Mouse (Mus musculus): ENCODE measurements around the gene Syngr3. TPM values are rescaled to one million over a fixed set of nuclear protein-coding genes. Genes with fewer than 3 reads are reported as not detected.
"Not testable (repeated sequence)": the region's sequence is repeated elsewhere in the genome, so short reads cannot be mapped to it uniquely, and the experiment has no call there.

Syngr3 gene
- total RNA-seq, 2 experiments from 2014 or later, result not detected

DNA sequence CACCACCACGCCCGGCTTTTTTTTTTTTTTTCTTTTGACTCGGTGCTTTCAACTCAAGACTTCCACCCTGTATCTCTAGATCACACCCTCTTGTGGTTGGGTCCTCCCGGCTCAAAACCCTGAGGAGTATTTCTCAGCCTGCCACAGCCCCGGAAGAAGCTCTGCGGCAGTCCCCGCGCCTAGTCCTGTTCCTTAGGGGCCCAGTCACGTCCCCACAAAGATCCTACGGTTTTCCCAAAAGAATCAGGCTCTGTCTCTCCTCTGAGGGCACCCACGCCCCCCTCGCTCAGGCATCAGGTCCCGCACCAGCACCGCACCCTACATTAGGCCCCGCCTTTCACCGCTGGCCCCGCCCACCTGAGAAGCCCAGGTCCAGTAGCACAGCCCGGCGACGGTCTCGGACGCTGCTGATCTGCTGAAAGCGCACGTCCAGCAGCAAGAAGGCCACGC is 2.6 kb downstream of the Syngr3 start:
- peak; percentile 73 for ATAC-seq (replicated peaks; ENCODE audit: poor library complexity, severe bottlenecking)

DNA sequence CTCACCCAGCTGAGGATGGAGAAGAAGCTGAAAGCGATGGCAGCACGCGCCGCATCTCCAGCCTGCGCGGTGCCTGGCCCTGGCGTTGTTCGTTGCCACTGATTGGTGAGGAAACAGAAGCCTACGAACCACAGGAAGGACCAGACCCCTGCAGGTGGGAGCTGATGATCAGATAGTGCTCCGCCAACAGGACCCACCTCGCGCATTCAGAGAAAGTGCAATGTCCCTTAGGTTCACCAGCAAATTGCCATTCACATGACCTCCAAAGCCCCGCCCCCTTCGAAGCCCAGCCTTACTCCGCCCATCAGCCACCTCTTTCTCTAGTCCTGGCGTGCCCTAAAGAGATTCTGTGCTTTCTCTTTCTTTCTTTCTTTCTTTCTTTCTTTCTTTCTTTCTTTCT is 3.2 kb downstream of the Syngr3 start:
- ATAC-seq (replicated peaks; ENCODE audit: poor library complexity, severe bottlenecking), result peak; percentile 67

DNA sequence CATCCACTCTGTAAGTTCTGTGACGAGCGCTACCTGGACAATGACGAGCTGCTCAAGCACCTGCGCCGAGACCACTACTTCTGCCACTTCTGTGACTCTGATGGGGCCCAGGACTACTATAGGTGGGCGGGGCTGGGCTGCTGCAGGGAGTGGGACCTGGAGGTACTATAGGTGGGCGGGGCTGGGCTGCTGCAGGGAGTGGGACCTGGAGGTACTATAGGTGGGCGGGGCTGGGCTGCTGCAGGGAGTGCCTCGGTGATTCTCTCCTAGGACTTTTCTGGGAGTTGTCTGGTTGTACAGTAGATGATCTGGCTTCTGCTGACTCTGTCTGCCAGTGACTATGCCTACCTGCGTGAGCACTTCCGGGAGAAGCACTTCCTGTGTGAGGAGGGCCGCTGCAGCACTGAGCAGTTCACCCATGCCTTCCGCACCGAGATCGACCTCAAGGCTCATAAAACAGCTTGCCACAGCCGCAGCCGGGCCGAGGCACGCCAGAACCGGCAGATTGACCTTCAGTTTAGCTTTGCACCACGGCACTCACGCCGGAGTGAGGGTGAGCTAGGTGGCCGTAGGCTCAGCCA is 12.2 kb downstream of the Syngr3 start:
- ATAC-seq (replicated peaks; ENCODE audit: poor library complexity, severe bottlenecking), result no peak

DNA sequence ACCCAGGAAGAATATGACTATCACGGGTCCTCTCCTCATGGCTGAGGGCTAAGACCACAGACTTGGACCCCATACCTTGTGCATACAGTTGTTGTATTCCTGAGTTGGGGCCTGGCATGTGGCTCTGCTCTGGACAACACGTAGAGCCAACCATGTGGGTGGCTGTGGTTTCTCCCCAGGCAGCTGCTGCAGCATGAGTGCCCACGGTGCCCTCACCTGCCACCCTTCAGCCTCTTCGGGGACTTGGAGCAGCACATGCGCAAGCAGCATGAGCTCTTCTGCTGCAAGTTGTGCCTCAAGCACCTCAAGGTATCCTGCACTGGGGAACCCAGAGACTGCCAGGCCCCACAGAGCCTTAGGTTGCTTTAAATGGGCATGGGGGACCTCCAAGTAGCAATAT is 12.9 kb downstream of the Syngr3 start:
- no peak for ATAC-seq (replicated peaks; ENCODE audit: poor library complexity, severe bottlenecking)

DNA sequence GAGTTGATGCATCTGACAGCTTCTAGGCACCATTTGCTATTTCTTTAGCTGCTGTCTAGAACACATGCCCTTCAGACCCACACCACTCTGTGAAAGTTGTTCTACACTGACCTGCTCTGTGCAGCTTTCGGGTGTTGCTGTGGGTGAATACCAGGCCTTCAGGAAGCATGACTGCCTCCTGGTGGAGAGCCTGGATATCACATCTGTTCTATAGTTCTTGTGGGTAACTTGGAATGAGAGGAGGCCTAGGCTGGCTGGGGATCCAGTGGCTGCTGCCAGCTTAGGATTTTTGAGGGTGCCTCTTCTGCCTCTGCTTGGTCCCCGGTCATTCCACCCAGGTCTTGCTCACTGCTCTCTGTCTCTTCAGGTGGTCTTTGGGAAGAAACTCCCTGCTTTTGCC is 13.6 kb downstream of the Syngr3 start:
- peak; percentile 52 for ATAC-seq (replicated peaks; ENCODE audit: poor library complexity, severe bottlenecking)

DNA sequence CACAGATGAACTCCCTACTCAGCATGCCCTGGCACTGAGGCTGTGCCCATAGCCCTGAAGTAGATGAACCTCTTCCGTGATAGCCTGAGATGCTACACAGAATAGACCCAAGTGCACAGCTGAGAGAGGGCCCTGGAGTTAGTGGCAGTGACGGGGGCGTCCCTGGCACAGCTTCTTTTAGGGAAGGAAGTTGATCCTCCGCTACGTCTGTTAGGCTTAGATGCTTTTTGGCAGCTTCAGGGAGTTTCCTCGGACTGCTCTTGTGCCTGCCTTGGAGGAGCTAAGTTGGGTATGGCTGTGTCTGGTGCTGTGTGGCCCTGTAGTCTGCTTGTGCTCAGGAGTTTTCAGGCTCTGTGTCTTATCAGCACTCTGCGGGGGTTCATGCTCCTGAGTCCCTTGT is 15.5 kb downstream of the Syngr3 start:
- ATAC-seq (replicated peaks; ENCODE audit: poor library complexity, severe bottlenecking), result 0 out of 2 replicates have a peak, but pooled peaks have one; percentile 12

DNA sequence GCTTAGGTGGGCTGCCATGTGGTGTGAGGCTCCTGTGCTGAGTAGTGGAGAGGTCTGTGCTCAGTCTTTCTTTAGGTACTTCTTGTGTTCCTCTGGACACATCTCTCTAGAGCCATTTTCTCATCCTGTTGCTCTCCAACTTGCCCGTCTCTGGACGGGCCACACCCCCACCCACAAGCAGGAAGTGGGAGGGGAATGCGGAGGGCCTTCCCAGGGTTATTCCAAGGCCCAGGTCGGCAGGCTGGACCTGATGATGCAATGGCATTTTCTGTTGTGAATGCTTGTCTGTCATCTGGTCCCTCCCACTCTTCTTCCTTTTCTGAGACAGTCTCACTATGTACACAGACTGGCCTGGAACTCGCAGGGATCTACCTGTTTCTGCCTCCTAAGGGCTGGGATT is 17.6 kb downstream of the Syngr3 start:
- ATAC-seq (replicated peaks; ENCODE audit: poor library complexity, severe bottlenecking), result peak; percentile 41

DNA sequence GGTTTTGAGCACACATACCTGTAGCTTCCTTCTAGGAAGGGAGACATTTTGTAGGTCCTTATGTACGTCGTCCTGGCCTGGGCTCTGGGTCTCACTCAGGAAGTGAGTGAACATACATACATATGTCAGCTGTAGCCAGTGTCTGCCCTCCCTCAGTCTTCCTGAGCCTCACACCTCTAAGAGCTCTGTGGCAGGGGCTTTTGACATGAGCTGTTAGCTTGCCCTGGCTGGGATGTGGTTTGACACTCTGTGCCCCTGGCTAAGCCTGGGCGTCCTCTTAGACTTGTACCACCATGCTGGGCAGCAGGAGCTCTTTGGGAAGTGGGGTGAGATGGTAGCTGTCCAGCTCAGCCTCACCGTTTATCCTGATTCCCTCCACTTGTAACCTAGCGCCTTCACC is 18.4 kb downstream of the Syngr3 start:
- ATAC-seq (replicated peaks; ENCODE audit: poor library complexity, severe bottlenecking), result no peak

DNA sequence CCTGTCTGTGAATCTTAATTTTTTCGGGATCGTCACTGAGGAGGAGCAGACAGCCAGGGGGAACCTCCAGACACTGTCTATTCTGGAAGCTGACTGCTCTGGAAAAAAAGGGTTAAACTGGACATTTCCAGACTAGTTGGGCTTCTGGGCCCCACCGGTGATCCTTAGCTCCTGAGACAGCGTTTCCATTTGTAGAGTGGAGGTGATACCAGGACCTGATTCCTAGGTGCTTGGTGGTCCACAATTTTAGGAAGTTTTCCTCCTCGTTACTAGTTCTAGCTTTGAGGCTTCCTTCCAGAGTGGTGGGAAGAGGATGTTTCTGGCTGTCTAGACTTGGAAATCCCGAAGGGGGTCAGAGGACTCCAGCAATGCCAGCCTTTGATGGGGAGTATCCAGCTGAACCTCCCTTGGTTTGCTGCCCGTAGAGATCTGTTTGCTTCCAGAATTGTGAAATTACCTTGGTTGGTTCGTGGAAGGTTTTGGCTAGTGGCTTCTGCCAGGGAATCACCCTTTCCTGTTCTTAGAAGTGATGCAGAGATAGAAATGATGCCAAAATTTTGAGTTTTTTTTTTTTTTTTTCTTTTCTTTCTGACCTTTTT is 19.4 kb downstream of the Syngr3 start:
- no peak for ATAC-seq (replicated peaks; ENCODE audit: poor library complexity, severe bottlenecking)

DNA sequence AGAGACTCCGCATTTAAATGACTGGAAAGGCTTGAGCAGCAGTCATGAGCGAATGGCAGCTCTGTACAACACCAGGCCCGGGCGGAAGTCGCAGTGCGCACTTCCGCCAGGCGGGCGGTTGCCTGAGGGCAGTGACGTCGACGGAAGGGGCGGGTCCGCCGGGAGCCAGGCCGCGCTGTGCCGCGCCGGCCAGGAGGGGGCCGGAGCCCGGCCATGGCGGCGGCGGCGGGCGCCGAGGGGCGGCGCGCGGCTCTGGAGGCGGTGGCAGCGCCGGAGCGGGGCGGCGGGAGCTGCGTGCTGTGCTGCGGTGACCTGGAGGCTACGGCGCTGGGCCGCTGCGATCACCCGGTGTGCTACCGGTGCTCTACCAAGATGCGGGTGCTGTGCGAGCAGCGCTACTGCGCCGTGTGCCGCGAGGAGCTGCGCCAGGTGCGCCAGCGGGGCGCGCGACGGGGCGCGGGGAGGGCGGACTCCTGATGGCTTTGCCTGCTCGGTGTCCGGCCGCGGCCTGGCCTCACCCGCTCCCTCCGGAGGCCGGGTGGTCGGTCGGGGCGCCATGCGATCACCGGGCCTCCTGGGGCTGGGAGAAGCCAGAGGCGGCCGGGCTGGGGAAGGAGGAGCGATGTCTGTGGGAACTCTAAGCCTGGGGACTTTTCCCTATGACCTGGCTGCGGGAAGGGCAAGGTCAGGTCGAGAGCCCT is 20.1 kb downstream of the Syngr3 start, which contains the start of gene Zfp598:
Zfp598 (plus strand) TSS at position 143 of the 701 bp plus-strand sequence.
- ATAC-seq (replicated peaks; ENCODE audit: poor library complexity, severe bottlenecking), result peak; percentile 90

DNA sequence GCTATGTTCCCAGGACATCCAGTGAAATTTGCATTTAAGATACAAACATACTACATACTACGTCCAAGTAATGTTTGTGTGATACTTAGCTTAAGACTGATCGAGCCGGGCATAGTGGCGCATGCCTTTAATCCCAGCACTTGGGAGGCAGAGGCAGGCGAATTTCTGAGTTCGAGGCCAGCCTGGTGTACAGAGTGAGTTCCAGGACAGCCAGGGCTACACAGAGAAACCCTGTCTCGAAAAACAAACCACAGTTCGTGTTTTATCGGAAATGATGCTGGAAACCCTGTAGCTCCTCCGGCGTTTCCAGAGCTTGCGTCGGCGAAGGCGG is 20.6 kb downstream of the Syngr3 start:
- ATAC-seq (replicated peaks; ENCODE audit: poor library complexity, severe bottlenecking), result not testable (repeated sequence)

DNA sequence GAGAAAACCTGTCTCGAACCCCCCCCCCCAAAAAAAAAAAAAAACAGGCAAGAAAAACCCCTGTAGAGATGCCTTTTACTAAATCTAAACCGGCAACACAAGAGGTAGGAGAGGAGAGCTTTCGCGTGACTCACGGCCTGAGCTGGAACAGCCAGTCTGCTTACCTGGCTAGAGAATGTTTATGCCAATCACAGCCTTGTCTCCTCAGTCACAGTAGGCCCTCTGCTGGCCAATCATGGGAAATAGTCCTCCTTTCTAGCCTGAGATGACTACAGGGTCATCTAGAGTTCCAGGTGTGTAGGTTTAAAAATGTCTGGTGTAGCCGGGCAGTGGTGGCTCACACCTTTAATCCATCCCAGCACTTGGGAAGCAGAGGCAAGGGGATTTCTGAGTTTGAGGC is 22.3 kb downstream of the Syngr3 start:
- peak; percentile 41 for ATAC-seq (replicated peaks; ENCODE audit: poor library complexity, severe bottlenecking)

DNA sequence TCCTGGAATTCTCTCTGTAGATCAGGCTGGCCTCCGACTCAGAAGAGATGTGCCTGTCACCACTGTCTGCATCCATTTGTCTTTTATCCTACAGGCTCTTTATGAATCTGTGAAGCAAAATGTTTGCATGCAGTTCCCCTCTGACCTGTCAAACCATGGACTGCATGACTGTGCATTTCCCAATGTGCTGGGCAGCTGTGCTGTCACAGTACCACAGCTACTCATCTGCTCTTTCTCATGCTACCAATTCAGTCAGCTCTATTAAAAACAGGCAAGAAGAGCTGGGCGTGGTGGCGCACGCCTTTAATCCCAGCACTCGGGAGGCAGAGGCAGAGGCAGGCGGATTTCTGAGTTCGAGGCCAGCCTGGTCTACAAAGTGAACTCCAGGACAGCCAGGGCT is 22.7 kb downstream of the Syngr3 start:
- ATAC-seq (replicated peaks; ENCODE audit: poor library complexity, severe bottlenecking), result not testable (repeated sequence)

DNA sequence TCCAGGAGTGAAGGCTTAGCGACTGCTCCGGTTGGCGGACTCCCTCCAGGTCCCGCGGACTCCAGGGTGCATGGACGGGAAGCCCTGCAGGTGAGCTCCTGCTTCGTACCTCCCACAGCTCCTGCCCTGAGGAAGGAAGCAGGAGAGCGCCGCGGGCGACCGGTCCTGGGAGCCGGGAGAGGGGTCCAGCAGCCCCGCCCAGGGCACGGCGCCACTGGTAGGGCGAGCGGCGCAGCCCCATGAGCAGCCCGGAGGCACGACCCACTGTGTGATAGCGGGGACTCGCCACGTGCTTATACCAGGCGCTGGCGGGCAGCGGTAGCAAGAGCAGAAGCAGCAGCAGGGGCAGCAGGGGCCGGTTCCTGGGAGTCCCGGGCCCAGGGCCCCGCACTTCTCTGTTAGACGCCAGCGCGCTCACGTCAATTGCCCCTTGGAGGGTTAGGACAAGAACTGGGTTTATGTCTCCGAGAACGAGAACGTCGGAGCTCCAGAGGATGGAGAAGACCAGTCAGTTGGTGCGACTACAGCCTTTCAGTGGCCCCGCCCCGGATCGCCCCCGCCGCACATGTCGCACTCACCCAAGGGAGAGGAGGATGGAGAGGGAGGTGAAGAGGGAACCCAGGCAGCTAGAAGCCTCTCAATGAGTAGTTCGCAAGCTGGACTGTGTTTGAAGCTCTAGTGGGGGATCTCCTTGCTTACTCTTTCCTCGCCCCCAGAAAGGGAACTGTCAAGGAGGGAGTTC is 31.6 kb downstream of the Syngr3 start, which contains the start of gene Npw:
Npw (minus strand) TSS at position 441 of the 742 bp plus-strand sequence.
- peak; percentile 70 for ATAC-seq (replicated peaks; ENCODE audit: poor library complexity, severe bottlenecking)

DNA sequence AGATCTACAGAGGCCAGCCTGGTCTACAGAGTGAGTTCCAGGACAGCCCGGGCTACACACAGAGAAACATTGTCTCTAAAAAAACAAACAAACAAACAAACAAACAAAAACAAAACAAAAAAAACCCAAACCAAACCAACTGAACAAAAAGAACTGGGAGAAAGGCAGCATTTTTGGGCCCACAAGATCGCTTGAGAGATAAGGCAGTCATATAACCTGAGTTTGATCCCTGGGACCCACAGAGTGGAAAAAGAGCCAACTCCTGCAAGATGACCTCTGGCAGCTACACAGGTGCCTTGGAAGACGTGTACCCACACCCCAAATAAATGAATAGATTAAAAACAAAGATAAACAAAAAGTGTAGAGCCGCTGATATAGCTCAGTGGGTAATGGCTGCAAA is 34.8 kb downstream of the Syngr3 start:
- no peak for ATAC-seq (replicated peaks; ENCODE audit: poor library complexity, severe bottlenecking)

DNA sequence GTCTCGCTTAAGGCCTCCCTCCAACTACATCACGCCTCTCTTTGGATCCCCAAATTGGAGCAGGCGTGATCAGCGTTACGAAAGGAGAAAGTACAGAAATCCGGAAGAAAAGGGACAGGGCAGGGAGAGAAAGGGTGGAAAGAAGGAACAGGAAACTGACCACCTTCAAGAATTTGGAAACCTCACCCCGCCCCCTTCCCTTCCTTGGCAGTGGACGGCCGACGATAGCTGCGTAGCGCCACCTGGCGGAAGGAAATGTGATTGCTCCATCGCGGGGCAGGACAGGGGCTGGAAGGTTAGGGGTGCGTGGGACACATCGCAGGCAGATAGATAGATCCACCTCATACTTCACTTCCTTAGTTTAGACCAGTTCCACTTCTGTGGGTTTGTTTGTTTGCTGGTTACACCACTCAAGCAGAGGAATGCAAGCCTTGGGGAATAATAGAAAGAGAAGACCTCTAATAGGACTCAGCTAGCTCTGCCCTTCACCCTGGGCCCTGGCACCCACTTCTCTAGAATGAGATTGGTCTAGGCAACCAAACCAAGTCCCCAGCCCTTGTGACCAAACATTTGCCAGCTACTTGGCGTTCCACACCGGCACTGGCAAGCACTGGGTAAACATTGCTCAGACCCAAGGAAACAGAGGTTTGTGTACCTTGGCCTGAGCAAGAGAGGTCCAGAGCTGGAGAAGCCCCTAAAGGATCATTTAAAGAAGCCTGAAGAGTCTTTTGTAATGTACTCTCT is 35.6 kb downstream of the Syngr3 start:
- ATAC-seq (replicated peaks; ENCODE audit: poor library complexity, severe bottlenecking), result peak; percentile 71

DNA sequence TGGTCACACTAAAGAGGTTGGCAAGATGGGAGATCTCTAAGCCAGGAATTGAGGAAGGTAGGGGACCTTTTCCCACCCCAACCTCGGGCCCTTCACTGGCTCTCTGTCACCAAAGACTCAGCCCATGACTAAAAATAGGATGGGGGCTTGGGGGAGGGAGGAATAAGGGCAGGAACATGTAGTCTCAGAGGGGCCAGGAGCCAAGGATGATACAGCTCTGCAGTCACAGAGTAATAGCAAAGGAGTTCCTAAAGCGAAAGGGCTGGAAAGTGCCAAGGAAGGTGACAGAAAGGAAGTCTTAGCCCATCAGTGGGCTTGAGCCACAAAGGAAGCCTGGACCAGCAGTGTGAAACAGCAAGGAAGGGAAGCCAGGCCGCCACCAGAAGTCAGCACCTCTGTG is 37.9 kb downstream of the Syngr3 start:
- 0 out of 2 replicates have a peak, but pooled peaks have one; percentile 8 for ATAC-seq (replicated peaks; ENCODE audit: poor library complexity, severe bottlenecking)

DNA sequence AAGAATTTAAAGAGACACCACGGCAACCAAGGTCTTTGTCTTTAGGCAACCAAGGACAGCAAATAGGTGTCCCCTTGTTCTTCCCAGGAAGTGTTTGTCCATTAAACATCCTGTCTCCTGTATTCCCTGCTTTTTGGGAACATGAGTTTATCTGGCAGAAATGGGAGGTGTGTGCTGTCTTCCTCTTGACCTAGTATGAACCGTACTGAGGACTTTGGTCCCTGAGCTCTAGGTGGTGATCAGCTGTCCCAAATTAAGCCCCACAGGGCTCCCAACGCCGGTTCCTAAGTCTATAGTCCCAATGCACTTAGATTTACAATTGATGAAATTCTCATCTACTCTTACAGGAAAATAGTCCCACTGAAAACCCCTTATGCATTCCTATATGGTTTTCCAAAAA is 39.0 kb downstream of the Syngr3 start:
- no peak for ATAC-seq (replicated peaks; ENCODE audit: poor library complexity, severe bottlenecking)

DNA sequence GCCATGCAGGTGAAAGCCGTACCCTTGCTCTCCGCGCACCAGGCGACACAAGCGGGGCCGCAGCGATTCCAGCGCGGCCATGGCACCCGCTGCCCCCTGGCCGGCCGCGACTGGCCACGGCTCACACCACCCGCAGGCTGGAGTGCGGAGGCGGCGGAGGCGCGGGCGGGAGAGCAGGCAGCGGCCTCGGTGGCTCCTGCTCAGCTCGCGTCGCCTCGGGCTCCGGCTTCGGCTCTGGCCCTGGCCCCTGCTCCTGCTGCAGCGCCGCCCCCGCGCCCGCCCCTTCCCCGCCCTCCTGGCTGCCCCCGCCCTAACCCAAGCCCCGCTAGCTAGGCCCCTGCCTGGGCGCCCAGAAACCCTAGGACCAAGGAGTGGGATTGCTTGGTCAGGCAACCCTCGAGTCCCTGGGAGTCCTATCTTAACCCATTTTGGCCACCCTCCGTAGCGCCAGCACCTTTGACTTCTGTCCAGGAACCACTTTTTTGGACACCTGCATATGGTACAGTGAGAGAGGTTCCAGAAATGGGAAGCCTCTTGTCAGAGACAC is 39.6 kb downstream of the Syngr3 start, which contains the start of gene Slc9a3r2:
Slc9a3r2 (minus strand) TSS at position 258 of the 547 bp plus-strand sequence.
- ATAC-seq (replicated peaks; ENCODE audit: poor library complexity, severe bottlenecking), result no peak; the same call in 1 of the 2 replicates

DNA sequence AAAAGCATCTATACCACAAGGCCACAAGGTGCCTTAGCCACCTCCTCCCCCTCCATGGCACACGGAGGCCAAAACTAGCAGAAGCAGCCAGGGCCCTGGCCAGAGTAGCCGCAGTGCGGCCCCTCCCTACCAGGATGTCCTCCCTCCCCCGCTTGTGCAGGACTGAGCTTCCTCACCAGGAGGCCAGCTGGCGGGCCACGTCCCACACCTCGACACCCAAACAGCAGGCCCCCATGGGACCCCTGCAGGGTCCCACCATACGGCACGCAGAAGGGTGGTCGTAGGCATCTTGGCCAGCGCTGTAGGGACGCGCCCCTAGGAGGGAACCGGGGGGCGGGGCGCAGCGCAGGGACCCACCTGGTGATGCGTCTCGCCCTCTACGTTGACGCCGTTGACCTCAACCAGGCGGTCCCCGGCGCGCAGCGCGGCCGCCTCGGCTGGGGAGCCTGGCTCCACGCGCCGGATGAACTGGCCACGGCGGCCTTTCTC is 40.1 kb downstream of the Syngr3 start:
- ATAC-seq (replicated peaks; ENCODE audit: poor library complexity, severe bottlenecking), result peak; percentile 30; the same call in 1 of the 2 replicates

Measured in granulocyte monocyte progenitor cell, adult 5-6 weeks (primary cell).